Mouse (Mus musculus) adrenal gland, adult 2 months (tissue): Measurements from ENCODE around the gene Dolk. TPM values are rescaled to one million over a fixed set of nuclear protein-coding genes. Genes with fewer than 3 reads are reported as not detected.

Source experiments
- DNase-seq: peaks from one replicate; pipeline ENCODE4 v3.0.0; 2021
- polyA plus RNA-seq: library from polyadenylated mRNA; depleted of rRNA; stranded (reverse); fragments of >200 nt; gene quantifications from 2 replicates; pipeline ENCODE4 v1.2.3, GENCODE M21; 2012; rRNA removed
- total RNA-seq, 2 experiments: library from RNA; stranded (reverse); gene quantifications; 2 replicates each; pipeline ENCODE4 v1.2.3; 2021

Gene Dolk
- total and polyA plus RNA-seq, 3 experiments: 39.0 to 61.5 (median 39.5) TPM

DNA sequence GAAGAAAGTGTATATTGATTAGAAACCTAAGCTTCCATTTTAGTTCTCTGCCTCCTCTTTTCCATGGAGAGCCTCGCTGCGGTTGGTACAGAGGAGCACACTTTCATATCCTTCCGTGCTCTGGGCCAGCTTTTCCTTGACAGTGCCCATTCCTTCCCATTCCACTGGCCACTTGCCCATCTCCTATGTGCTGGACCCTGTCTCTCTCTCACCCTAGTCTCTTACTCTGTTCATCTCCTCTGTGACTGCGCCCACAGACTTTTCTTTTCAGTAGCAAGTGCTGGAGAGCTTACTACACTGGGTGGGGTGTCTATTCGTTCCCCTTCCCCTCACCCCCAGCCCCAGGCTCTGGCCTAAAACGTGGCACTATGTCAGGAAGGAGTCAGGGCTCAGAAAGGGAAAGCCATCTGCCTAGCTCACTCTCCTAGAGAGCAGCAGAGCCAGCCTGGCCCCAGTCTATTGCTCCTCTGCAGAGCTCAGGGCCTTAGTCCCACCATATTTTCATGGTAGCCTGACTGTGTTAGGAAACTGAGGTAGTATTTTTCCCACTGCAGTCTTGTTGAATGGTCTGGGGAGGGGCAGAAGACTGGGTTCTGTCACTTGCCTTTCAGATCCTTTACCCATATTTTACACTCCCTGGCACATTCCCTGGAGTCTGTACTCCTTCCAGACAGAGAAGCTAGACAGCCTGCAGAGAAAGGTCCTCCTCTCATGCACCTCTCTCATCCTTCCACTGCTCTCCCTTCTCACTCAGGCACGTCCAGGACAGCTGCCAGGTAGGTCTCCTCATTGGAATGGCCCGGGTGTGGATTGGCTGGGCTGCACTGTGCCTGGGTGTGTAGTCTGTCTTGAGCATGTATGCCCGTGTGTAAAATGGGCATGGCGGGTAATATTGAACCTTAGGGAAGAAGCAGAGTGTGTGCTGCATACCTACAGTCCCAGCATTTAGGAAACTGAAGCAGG is 35.7 kb downstream of the Dolk start:
- DNase-seq: no peak

DNA sequence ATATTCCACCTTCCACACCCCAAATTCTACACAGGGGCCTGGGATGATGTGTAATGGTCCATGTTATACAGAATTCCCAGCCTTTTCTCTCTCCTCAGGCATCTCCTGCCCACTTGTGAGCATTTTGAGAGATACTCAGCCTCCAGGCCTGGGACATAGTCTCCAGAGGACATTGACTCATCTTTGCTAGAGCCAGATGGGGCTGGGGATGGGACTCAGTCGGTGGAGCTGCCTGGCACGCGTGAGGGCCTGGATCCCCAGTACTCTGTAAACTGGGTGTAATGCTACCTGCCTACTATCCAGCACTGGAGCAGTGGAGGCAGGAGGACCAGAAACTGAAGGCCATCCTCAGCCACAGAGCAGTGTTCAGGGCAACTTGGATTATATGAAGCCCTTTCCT is 37.0 kb downstream of the Dolk start:
- DNase-seq: no peak

- no peak for DNase-seq
These were observed 38.5 kb downstream of the Dolk start for GRCm38 (mm10) chr2:30247681-30248080.

GRCm38 (mm10) chr2:30247036-30247435 is 39.1 kb downstream of the Dolk start:
- no peak for DNase-seq

DNA sequence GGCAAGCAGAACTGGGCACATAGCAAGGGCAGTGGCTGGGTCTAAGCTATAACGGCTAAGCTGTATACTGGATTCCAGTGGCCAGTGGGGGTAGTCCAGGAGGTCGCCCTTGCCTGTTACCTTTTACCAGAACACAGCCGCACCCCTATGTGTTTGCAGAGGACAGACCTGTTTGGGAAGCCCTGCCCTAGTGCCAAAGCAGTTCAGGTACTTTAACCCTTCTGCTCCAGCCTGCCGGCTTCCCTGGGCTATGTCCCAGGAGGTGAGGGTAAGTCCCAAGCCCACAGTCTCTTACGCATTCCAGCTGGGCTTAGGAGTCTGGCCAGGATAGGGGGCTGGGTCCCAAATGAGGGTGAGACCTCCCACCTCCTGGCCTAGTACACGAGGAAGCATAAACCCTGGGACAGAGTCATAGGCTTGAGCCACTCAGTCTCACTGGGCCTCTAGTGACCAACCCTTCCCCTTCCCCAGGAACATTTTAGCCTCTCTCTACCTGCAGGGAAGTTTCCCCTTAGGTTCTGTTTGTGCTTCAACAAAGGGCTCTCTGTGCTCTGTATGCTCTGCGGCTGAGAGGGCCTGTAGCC is 41.4 kb downstream of the Dolk start:
- no peak for DNase-seq

GRCm38 (mm10) chr2:30243391-30243790 is 42.7 kb downstream of the Dolk start:
- DNase-seq: no peak

DNA sequence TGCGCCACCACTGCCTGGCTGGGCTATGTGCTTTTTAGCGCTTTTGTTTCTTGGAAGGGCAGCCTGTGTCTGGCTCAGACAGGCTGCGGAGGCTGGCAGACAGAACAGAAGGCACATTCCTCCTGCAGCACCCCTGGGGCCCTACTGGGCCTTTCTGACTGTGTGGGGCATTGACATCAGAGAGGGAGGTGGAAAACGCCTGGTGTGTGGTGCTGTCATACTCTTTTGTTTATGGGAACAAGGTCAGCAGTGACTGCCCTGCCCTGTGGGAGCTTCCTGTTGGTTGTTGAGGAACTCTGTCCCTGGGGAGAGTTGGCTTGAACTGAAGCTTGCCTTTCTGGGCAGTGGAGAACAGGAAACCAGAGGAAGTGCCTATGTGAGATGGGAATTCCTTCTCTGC is 43.6 kb downstream of the Dolk start:
- peak; percentile 88 for DNase-seq

DNA sequence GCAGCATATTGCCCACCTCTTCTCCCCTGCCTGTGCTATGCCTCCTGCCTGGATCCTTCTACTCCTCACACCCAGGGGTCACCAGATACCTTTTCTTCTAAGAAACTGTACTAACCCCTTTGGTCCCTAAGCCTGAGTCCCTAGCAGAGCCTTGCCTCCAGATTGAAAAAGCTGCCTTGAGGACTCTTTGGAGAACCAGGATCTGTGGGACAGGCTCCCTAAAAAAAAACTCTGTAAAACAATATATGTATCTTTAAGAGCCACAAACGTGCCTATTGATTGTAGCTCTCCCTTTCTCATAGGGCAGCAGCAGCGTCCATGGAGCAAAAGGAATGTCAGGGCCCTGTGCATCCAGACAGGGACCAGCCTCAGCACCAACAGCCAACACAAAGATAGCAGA is 45.9 kb downstream of the Dolk start, which contains the start of gene Gm28035:
Gene Gm28035 (plus strand): TSS at position 301 of the 400 bp plus-strand sequence.
- no peak for DNase-seq

DNA sequence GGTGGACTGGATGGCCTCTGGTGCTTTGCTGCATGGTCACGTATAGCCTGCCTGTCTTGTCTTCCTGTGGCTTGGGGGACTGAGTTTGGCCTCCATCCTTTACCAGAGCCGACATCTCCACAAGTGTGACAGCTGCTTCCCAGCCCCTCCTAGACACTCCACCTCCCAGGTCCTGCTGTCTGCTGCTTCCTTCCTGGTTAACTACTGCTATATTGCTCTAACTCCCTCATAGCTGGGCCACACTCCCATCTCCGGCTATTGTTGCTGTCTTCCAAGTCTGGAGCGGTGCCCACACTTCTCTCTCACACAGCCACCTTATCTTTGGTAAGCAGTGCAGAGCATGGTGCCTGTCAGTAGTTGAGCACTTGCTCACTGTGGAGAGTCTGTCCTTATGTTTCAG is 46.4 kb downstream of the Dolk start:
- peak; percentile 62 for DNase-seq

DNA sequence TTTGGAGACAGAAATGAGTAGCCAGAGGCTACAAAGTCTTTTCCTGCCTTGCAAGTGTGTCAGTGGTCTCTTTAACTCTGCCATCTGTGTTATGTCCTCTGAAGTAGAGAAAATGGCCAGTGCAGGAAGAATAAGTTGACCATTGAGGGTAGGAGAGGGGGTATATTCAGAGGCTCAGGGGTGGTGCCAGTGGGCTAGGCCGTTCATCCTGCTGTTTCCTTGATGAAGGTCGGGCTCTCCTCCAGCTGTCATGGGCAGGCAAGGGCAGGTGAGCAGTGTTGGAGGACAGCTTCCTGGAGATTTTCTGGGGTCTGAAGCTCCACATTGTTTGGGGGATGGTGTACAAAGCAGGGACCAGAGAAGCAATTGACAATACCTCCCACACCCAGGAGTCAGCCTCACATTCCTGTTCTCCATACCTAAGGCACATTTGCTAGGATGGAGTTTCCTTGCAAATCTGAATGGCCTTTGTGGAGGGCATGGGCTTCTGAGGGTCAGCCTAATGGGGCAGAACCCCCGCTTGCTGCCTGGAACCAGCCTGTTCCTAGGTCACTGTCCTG is 47.1 kb downstream of the Dolk start:
- no peak for DNase-seq

- DNase-seq: peak; percentile 90
These were observed 48.3 kb downstream of the Dolk start for GRCm38 (mm10) chr2:30237881-30238280.

- peak; percentile 100 for DNase-seq
These were observed 48.8 kb downstream of the Dolk start, which contains the start of gene Lrrc8a for GRCm38 (mm10) chr2:30237199-30237880. Gene Lrrc8a, plus strand, starts transcription at chr2:30237715.

- DNase-seq: no peak
These were observed 49.5 kb downstream of the Dolk start for GRCm38 (mm10) chr2:30236426-30237198.

GRCm38 (mm10) chr2:30235593-30235992 is 50.5 kb downstream of the Dolk start:
- DNase-seq: no peak

Other genes starting within 250 kb of the Dolk start
- gene Wdr34, start 237.5 kb downstream of the Dolk start, total RNA-seq: 10 to 100 TPM; 14.7 to 22.0 TPM
- 59.2 and 62.5 TPM in 2 replicates for gene Wdr34, start 237.5 kb downstream of the Dolk start, polyA plus RNA-seq
- gene Set, start 229.0 kb downstream of the Dolk start, total RNA-seq: 100 to 1,000 TPM; 202 to 236 TPM
- gene Set, start 229.0 kb downstream of the Dolk start, polyA plus RNA-seq: 94.3 and 101 TPM in 2 replicates
- gene Pkn3, start 208.7 kb downstream of the Dolk start, total RNA-seq: 1 to 10 TPM; 4.7 to 6.2 TPM
- gene Pkn3, start 208.7 kb downstream of the Dolk start, polyA plus RNA-seq: 5.5 and 8.8 TPM in 2 replicates
- 10 to 100 TPM; 16.2 to 18.9 TPM for gene Zdhhc12, start 192.7 kb downstream of the Dolk start, total RNA-seq
- gene Zdhhc12, start 192.7 kb downstream of the Dolk start, polyA plus RNA-seq: 120 and 123 TPM in 2 replicates
- gene Zer1, start 161.7 kb downstream of the Dolk start, total RNA-seq: 10 to 100 TPM; 35.0 to 40.2 TPM
- gene Zer1, start 161.7 kb downstream of the Dolk start, polyA plus RNA-seq: 91.0 and 95.5 TPM in 2 replicates
- gene Tbc1d13, start 152.6 kb downstream of the Dolk start, total RNA-seq: 10 to 100 TPM; 47.8 to 55.2 TPM
- 60.2 and 69.7 TPM in 2 replicates for gene Tbc1d13, start 152.6 kb downstream of the Dolk start, polyA plus RNA-seq
- gene Endog, start 114.8 kb downstream of the Dolk start, total RNA-seq: 10 to 100 TPM; 29.2 to 42.5 TPM
- 134 and 158 TPM in 2 replicates for gene Endog, start 114.8 kb downstream of the Dolk start, polyA plus RNA-seq
- gene Spout1, start 107.9 kb downstream of the Dolk start, total RNA-seq: 10 to 100 TPM; 18.7 to 23.6 TPM
- gene Spout1, start 107.9 kb downstream of the Dolk start, polyA plus RNA-seq: 28.5 and 36.4 TPM in 2 replicates
- gene Kyat1, start 80.5 kb downstream of the Dolk start, total RNA-seq: 10 to 100 TPM; 22.1 to 23.9 TPM
- 28.7 and 37.3 TPM in 2 replicates for gene Kyat1, start 80.5 kb downstream of the Dolk start, polyA plus RNA-seq
- 10 to 100 TPM; 59.3 to 65.7 TPM for gene Lrrc8a, start 48.6 kb downstream of the Dolk start, total RNA-seq
- 40.5 and 44.8 TPM in 2 replicates for gene Lrrc8a, start 48.6 kb downstream of the Dolk start, polyA plus RNA-seq
- gene Gm28035, start 45.8 kb downstream of the Dolk start, total RNA-seq: 1 to 10 TPM in 1 of 2 experiments, under 1 TPM in 1; 0.97 to 1.9 TPM
- gene Gm28035, start 45.8 kb downstream of the Dolk start, polyA plus RNA-seq: 14.0 and 15.0 TPM in 2 replicates
- 10 to 100 TPM; 17.5 to 18.0 TPM for gene Phyhd1, start 20.1 kb downstream of the Dolk start, total RNA-seq
- 8.5 and 18.3 TPM in 2 replicates for gene Phyhd1, start 20.1 kb downstream of the Dolk start, polyA plus RNA-seq
- gene Gm28038, start 5.3 kb downstream of the Dolk start, total RNA-seq: not detected
- not detected in 2 replicates for gene Gm28038, start 5.3 kb downstream of the Dolk start, polyA plus RNA-seq
- gene Nup188, start 63 bp upstream of the Dolk start, total RNA-seq: 10 to 100 TPM; 24.9 to 31.1 TPM
- 54.4 and 66.6 TPM in 2 replicates for gene Nup188, start 63 bp upstream of the Dolk start, polyA plus RNA-seq
- gene Sh3glb2, start 73.0 kb upstream of the Dolk start, total RNA-seq: 10 to 100 TPM; 74.8 to 80.1 TPM
- 270 and 325 TPM in 2 replicates for gene Sh3glb2, start 73.0 kb upstream of the Dolk start, polyA plus RNA-seq
- gene Miga2, start 77.9 kb upstream of the Dolk start, total RNA-seq: 100 to 1,000 TPM in 1 of 2 experiments, 10 to 100 TPM in 1; 71.7 to 111 TPM
- gene Miga2, start 77.9 kb upstream of the Dolk start, polyA plus RNA-seq: 55.8 and 68.1 TPM in 2 replicates
- gene Dolpp1, start 105.9 kb upstream of the Dolk start, total RNA-seq: 10 to 100 TPM; 16.5 to 21.9 TPM
- gene Dolpp1, start 105.9 kb upstream of the Dolk start, polyA plus RNA-seq: 70.6 and 82.0 TPM in 2 replicates
- gene Crat, start 129.5 kb upstream of the Dolk start, total RNA-seq: 100 to 1,000 TPM; 216 to 274 TPM
- 326 and 448 TPM in 2 replicates for gene Crat, start 129.5 kb upstream of the Dolk start, polyA plus RNA-seq
- gene Ptpa, start 129.7 kb upstream of the Dolk start, total RNA-seq: 100 to 1,000 TPM; 124 to 147 TPM
- gene Ptpa, start 129.7 kb upstream of the Dolk start, polyA plus RNA-seq: 235 and 242 TPM in 2 replicates
- gene Ier5l, start 187.9 kb upstream of the Dolk start, total RNA-seq: 1 to 10 TPM; 2.4 to 7.8 TPM
- 30.6 and 39.4 TPM in 2 replicates for gene Ier5l, start 187.9 kb upstream of the Dolk start, polyA plus RNA-seq